Mouse (Mus musculus) heart, postnatal 0 days (tissue): ENCODE results near the gene Gemin6. TPM values are rescaled to one million over a fixed set of nuclear protein-coding genes. Genes with fewer than 3 reads are reported as not detected.
"Not testable (repeated sequence)": the region's sequence is repeated elsewhere in the genome, so short reads cannot be mapped to it uniquely, and the experiment has no call there.

ENCODE experiments used
- ATAC-seq: fragments of 200-750 bp; cut with Nextera tagmentation; 2 replicates; pipeline ENCODE4 v1.8.0; 2017; ENCODE audit warnings: low read depth, moderate number of reproducible peaks, moderate library complexity; ENCODE audit not compliant: insufficient read depth
- DNase-seq: peaks from one replicate; pipeline ENCODE4 v3.0.0-alpha.2; 2016; ENCODE audit warnings: low spot score
- H3K27ac ChIP-seq: fragments of 300-500 bp; sonication (generic); 2 replicates; pipeline ENCODE4 v1.5.1; 2014; ENCODE audit warnings: low read depth, mild to moderate bottlenecking
- H3K27me3 ChIP-seq: fragments of 300-500 bp; sonication (generic); 2 replicates; pipeline ENCODE4 v1.6.1; 2014; ENCODE audit warnings: low read length, mixed read lengths; ENCODE audit not compliant: control insufficient read depth, insufficient read depth
- H3K36me3 ChIP-seq: fragments of 300-500 bp; sonication (generic); replicated peaks from 2 replicates; pipeline ENCODE4 v1.6.1; 2014; ENCODE audit warnings: low read length, mixed read lengths; ENCODE audit not compliant: control insufficient read depth, insufficient read depth
- H3K4me1 ChIP-seq: fragments of 300-500 bp; sonication (generic); 2 replicates; pipeline ENCODE4 v1.6.1; 2014; ENCODE audit warnings: antibody characterized with exemption; ENCODE audit not compliant: control insufficient read depth, insufficient read depth
- H3K4me2 ChIP-seq: fragments of 300-500 bp; sonication (generic); 2 replicates; pipeline ENCODE4 v1.6.1; 2014; ENCODE audit warnings: low read depth, mild to moderate bottlenecking, low read length, moderate library complexity
- H3K4me3 ChIP-seq: fragments of 300-500 bp; sonication (generic); 2 replicates; pipeline ENCODE4 v1.5.1; 2014; ENCODE audit warnings: low read depth, low read length
- H3K9ac ChIP-seq: fragments of 300-500 bp; sonication (generic); replicated peaks from 2 replicates; pipeline ENCODE4 v1.6.1; 2014; ENCODE audit warnings: low read depth, low read length, mixed read lengths
- H3K9me3 ChIP-seq: fragments of 300-500 bp; sonication (generic); replicated peaks from 2 replicates; pipeline ENCODE4 v1.6.1; 2016; ENCODE audit warnings: low read length; ENCODE audit not compliant: control insufficient read depth
- CTCF ChIP-seq: IDR thresholded peaks from 2 replicates; pipeline ENCODE4 v1.5.1; 2016; ENCODE audit warnings: antibody characterized with exemption, control low read depth, low read depth
- EP300 ChIP-seq: IDR thresholded peaks from 2 replicates; pipeline ENCODE4 v1.6.1; 2016; ENCODE audit warnings: antibody characterized with exemption, low read depth
- WGBS: fragments of 180-500 bp; shearing (Covaris S2); extraction: QIAGEN DNeasy Blood & Tissue Kit; methylation state at CpG from one replicate; pipeline ENCODE4 v1.1.7; 2014; 5-methylcytosine and 5-hydroxymethylcytosine counted together
- polyA plus RNA-seq: library from polyadenylated mRNA; unstranded; fragments of >200 nt; fragmentation: Nextera tagmentation; extraction: Ambion mirVana; gene quantifications from 2 replicates; pipeline ENCODE4 v1.2.1, GENCODE M21; 2015
- total RNA-seq: library from RNA; depleted of rRNA; stranded (reverse); fragments of >200 nt; gene quantifications from 2 replicates; pipeline ENCODE4 v1.2.3, GENCODE M21; 2014; ENCODE audit warnings: low replicate concordance

The Gemin6 gene
- total and polyA plus RNA-seq, 2 experiments from 2014 or later: 4.7 to 13.3 TPM

DNA sequence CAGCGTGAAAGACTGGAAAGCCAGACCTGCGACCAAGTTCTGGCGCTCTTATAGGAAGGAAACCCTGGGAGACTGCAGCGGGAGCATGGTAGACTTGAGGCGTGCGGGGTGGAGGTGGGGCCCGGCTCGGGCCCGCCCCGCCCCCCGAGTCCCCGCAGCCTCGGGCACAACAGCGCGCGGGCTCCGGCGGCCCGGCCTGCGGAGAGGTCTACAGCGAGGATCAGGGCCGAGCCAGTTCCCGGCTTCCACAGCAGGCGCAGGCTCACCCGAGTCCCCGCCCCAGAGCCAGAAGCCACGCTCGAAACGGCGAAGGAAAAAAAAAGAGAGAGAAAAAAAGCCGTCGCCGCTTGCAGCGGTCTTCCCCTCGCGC, 18.0 kb upstream of the Gemin6 start:
- H3K4me3 ChIP-seq: peak overlapping the region; percentile 86
- 0 out of 2 replicates have a peak, but pooled peaks cover 5% of the 10 kb centered on the region for H3K4me1 ChIP-seq
- H3K4me2 ChIP-seq: peak overlapping the region; percentile 93
- H3K27me3 ChIP-seq: no peaks in the 10 kb centered on the region
- peak overlapping the region; percentile 97 for H3K27ac ChIP-seq
- TF ChIP-seq CTCF (no peak), EP300 (no peak)
- WGBS: under 1% methylated on average over 35 of the region's 36 CpGs
- H3K9me3 ChIP-seq: no peaks in the 10 kb centered on the region
- ATAC-seq (peak; percentile 37), DNase-seq (no peak)
- H3K9ac ChIP-seq: peak overlapping the region; percentile 82
- H3K36me3 ChIP-seq: peaks cover 36% of the 10 kb centered on the region

DNA sequence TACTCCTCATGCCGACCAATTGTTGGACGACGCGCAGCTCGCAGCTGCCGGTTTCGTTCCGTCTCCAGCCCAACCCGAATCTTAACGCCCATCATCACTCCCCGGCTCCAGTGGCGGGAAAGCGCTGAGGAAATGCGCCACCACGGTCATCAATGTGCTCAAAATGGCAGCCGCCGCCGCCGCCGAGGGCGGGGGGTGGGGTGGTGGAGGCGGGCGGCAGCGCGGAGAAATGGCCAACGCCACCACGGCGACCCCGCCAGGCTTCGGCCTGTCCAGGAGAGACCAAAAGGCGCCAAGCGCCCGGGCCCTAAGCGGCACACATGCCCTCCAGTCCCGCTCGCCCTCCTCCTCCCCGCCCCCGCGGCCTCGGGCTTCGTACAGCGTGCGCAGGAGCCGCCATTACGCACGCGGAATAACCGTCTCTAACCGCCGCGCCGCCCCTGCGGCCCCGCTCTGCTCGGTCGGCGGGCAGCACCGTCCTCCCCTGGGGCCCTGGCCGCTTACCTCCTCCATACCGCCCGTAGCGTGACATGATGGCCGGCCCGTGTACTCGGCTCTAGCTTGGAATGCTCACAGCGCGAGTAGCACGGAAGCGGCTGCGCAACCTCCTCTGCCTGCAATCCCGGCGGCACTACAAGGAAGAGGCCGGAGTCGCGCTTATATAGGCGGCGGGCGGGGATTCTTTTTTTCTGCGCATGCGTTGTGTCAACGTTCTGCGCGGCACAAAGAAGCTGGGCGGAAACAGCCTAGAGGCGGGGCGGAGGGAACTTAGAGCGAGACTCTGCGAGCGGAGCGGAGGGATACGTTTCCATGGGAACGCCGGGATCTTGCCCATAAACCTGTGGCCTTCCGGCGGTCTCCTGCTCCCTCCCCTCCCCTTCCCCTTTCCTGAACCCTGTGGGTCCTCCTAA, 17.3 kb upstream of the Gemin6 start, which contains the start of the genes Srsf7 and Ttc39d:
Srsf7 (minus strand) TSS at position 637 of the 911 bp plus-strand sequence.
Ttc39d (plus strand) TSS at position 790 of the 911 bp plus-strand sequence.
- Histone ChIP-seq H3K4me1 (0 out of 2 replicates have a peak, but pooled peaks cover 5% of the 10 kb centered on the region), H3K4me2 (peak within 1 kb of the TSS; percentile 93), H3K36me3 (peaks cover 29% of the 10 kb centered on the region), H3K9me3 (no peaks in the 10 kb centered on the region), H3K4me3 (peak within 1 kb of the TSS; percentile 86), H3K9ac (peak within 1 kb of the TSS; percentile 82), H3K27me3 (no peaks in the 10 kb centered on the region), H3K27ac (peak within 1 kb of the TSS; percentile 97)
- WGBS: under 1% methylated on average over 85 of the region's 95 CpGs
- no peak for TF ChIP-seq CTCF
- peak; percentile 92; the same call in 1 of the 2 replicates for TF ChIP-seq EP300
- DNase-seq: peak; percentile 99
- peak; percentile 90 for ATAC-seq

DNA sequence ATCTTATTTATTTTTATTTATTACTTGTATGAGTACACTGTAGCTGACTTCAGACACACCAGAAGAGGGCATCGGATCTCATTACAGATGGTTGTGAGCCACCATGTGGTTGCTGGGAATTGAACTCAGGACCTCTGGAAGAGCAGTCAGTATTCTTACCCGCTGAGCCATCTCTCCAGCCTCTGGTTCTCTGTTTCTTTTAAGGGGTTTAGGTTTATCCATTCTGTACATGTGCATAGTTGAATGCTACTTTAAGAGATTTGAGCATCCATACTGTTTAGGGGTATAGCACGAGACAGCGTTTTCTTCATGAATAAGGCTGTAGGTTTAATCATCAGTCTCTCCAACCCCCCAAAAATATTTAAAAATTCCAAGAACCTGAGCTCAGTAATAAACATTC, 10.2 kb upstream of the Gemin6 start:
- ATAC-seq, H3K27ac ChIP-seq, H3K9ac ChIP-seq, H3K9me3 ChIP-seq, H3K4me1 ChIP-seq, DNase-seq, H3K4me2 ChIP-seq, H3K27me3 ChIP-seq, H3K36me3 ChIP-seq, H3K4me3 ChIP-seq: not testable (repeated sequence)
- WGBS: 90% methylated on average over 4 of the region's 4 CpGs

DNA sequence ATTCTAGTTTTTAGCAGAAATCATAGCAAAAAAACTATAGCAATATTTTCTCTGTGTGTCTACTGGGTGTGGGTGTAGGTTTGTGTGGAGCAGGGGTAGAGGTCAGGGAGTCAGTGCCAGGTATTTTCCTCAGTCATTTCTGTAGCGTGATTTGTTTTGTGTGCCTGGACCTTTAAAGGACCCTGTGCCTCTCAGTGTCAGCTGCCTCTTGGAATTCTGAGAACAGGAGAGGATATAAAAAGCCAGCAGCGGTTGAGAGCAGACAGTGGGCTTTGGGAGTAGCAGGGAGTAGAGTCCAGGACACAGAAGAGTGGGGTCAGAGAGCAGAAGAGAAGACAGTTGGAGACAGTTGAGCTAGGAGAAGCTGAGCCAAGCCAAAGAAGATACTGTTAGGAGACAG, 4.1 kb upstream of the Gemin6 start:
- ATAC-seq (no peak), DNase-seq (no peak)
- no peaks in the 10 kb centered on the region for H3K27me3 ChIP-seq
- H3K9me3 ChIP-seq: no peaks in the 10 kb centered on the region
- peak overlapping the region; percentile 30; the same call in 1 of the 2 replicates for H3K27ac ChIP-seq
- 32% methylated on average over 2 of the region's 2 CpGs for WGBS
- 0 out of 2 replicates have a peak overlapping the region, but pooled peaks have one; percentile 42 for H3K9ac ChIP-seq
- H3K4me3 ChIP-seq: no peak overlapping the region
- TF ChIP-seq CTCF (no peak), EP300 (no peak)
- no peaks in the 10 kb centered on the region for H3K36me3 ChIP-seq
- H3K4me2 ChIP-seq: no peak overlapping the region
- H3K4me1 ChIP-seq: peaks cover 9% of the 10 kb centered on the region

DNA sequence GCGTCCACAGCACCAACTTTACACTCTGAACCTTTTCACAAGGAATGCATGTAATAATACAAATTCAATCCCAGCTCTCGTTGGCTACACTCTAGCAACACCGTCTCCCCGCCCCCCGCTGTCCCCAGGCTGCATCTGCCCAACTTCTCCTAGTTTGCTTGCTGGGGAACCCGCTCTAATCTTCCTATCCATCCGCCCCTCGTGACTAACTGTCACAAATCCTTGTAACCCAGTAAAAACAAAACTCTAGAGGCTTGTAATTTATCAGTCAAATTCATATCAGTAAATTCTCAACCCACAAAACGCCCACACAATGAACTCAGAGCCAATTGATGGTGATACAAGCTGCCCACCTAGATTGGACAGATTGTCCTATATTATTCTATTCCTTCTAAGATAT, 3.0 kb upstream of the Gemin6 start:
- DNase-seq (no peak), ATAC-seq (no peak)
- Histone ChIP-seq H3K9me3 (no peaks in the 10 kb centered on the region), H3K4me3 (no peak overlapping the region), H3K4me1 (peaks cover 9% of the 10 kb centered on the region), H3K27ac (no peak overlapping the region), H3K27me3 (no peaks in the 10 kb centered on the region), H3K36me3 (no peaks in the 10 kb centered on the region), H3K9ac (no peak overlapping the region), H3K4me2 (no peak overlapping the region)
- TF ChIP-seq EP300 (no peak), CTCF (no peak)
- WGBS: 68% methylated on average over 9 of the region's 9 CpGs
